Mouse (Mus musculus): Measurements from ENCODE around the gene Impdh1.
"Not testable (repeated sequence)": the region's sequence is repeated elsewhere in the genome, so short reads cannot be mapped to it uniquely, and the experiment has no call there.

Impdh1 gene

GRCm38 (mm10) chr6:29215881-29216501, at the start of gene Impdh1:
Gene Impdh1 (minus strand): TSS chr6:29216364.
- DNase-seq: peak; percentile 91

- DNase-seq: no peak
Observed at GRCm38 (mm10) chr6:29264456-29264781, 48.3 kb upstream of the Impdh1 start.

DNA sequence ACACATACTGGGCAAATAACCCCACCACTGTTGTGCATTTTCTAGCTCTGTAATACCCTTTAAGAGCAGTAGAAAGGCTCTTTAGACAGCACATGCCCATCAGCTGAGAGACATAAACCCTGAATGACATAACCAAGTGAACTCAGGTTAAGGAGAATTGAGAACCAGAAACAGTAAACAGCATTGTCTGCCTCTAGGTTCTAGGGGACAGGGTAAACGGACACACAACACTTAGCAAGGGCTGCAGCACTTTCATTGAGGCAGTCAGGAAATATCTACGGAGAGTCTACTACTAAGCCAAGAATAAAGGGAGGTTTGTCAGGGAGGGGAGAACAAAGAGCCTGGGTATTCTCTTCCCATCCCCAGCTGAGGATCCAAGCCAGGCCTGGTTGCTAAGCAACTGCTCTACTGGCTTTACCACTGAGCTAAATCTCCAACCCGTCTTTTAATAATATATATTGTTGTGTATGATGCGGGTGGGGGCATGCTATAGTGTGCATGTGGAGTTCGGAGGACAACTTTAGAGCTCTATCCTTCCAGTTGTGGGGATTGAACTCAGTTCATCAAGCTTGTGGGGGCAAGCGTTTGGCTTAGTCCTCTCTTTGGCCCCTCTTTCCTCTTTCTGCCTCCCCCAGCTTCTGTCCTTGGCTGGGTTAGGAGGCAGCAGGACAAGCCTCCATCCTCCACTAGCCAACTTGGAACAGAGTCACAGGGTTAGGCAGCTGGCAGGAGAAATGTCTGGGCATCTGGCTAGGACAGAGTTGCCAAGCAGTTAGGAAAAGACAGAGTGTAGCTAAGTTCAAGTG, 47.7 kb upstream of the Impdh1 start:
- DNase-seq: no peak

- DNase-seq: no peak
Observed at GRCm38 (mm10) chr6:29261831-29262230, 45.7 kb upstream of the Impdh1 start.

DNA sequence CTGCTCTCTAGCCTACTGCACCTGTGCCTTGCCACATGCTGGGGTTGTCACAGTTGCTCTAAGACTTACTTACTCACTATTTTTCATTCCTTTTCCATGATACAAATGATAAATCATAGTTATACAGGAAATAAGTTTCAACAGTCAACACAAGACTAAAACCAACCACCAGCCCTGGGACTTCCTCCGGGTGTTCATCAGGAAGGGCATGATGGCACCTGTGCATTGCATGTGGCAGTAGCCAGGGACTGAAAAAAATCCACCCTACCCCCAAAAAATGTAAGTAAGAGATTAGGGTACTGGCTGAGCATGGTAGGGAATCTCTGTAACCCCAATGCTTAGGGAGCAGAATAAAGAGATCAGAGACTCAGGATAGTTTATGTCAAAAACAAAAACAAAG, 43.3 kb upstream of the Impdh1 start:
- peak in 1 of 2 experiments; percentile 24 for DNase-seq

DNA sequence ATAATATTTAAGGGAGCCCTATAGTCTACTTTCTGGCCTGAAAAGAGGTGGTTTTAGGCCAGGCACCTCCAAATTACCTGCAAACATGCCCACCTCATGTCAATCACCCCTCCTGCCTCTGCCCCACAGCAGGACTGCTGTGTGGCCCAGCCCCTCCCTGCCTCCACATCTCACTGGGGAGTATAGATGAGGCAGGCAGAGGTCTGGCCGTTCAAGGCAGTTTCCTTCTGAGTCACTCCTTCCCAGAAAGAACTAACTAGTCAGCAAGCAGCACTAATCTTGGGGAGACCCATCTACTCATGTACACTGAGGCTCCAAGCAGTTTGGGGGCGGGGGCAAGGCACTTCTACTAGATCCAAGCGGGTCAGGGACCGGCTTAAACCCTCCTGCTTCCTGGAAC, 30.9 kb upstream of the Impdh1 start:
- DNase-seq: no peak

DNA sequence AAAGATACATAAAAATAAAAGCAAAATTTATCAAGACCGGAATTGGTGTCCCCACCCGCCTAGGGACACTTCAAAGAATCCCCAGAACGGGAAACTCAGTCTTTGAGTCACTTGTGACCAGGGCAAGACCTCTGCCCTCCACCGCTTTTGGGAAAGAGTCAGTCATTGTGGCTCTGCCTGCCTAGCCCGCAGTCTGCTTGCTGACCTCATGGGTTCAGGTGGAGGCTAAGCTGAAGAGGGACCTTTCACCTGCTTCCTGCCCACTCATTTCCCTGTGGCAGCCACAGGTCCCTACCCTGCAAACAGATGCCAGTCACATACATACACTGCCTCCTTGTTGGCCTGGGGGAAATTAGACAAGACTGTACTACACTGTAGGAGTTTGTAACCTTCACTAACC, 30.4 kb upstream of the Impdh1 start:
- no peak for DNase-seq

DNA sequence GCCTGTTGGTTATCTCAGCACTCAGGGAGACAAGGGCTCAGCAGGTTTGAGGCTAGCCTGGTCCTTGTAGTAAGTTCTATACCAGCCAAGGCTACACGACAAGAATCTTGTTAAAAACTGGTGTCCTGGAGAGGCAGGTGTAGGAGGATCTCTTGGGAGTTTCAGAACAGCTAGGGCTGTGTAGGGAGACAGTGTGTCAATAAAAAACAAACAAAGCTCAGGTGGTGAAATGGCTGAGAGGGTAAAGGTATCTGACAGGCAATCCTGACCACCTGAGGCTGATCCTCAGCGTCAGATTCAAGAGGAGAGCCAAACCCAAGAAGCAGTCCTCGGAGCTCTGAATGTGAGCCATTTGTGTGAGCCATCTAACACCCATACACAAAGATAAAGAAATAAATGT, 30.0 kb upstream of the Impdh1 start:
- DNase-seq: no peak

DNA sequence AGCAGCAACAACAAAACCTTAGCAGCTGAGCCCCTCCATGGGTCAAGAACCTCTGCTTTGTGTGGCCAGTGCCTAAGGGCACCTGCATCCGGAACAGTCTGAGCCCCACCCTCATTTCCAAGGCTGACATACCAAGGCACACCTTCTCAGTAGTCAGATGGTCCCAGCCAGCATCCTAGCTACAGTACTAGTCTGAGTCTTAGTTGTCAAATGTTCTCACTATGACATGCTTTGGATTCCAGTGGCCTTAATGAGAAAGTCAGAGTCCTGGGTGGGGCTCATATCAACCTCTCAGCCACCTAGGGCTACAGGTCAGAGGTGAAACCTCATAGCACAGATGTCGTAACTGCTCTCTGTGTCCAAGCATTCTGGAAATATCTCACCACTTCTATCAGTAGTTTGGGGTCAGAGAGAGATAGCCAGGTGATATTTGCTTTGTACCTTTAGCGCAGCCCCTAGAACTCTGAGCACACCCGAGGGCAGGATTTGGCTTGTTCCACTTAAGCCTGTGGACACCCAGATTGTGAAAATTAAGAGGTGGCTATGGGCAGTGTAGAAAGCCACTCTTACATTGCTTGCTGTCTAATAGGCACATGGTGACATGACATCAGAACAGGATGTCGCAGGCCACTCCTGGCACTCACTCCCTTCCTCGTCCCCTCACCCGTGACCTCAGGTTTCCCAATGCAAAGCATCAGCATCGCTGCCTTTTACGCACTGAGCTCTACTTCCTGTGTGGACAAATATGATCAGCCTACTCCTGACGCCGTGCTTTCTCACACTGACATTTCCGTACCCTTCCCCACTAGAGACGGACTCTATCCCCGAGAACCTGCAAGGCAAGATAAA, 29.3 kb upstream of the Impdh1 start:
- DNase-seq: no peak

DNA sequence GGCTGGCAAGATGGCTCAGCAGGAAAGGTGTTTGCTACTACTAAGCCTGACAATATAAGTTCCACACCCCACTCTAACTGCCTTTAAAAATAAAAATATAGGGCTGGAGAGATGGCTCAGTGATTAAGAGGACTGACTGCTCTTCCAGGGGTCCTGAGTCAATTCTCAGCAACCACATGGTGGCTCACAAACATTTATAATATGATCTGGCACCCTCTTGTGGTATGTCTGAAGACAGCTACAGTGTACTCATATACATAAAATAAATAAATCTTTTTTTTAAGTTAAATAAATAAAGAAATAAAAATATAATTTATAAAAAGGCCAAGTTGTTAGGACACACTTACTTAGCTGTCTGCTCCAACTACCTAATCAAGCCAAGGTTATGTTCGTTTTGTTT, 26.1 kb upstream of the Impdh1 start:
- DNase-seq: no peak

- DNase-seq: no peak
Observed at GRCm38 (mm10) chr6:29241697-29242096, 25.5 kb upstream of the Impdh1 start.

DNA sequence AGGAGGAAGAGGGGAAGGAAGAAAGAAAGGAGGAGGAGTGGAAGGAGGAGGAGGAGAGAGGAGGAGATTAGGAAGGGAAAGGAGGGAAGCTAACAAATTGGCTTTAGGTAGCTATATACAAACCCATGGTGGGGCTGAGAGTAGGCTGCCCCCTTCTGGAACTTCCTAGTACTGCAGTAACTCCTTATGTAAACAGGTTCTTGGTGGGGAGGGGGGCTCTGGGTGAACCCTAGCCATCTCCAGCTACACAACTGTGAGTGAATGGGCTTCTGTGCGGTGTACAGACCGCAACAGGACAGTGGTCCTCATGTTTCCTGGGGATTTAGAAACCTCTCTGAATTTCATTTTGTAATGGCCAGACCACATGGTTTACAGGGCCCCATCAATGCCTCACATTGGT, 24.6 kb upstream of the Impdh1 start:
- DNase-seq: peak in 1 of 2 experiments; percentile 50

DNA sequence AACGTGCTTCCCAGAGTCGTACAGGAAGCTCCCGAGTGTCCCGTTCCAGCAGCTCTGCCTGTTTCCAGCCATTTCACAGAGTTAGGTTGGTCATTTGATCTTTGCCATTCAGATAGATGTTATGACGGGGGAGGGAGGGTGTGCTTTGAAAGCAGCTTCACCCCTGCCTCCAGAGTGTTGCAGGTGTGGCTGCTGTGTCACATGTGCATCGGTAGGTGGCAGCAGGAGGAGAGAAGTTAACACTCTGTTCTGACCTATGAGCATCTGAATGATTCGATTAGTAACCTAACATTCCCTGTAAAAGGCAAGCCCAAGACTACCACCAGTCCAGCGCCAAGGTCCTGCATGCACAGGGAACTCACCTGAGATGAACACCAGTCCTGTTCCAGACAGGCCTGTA, 18.1 kb upstream of the Impdh1 start:
- DNase-seq: peak; percentile 43 to 70

DNA sequence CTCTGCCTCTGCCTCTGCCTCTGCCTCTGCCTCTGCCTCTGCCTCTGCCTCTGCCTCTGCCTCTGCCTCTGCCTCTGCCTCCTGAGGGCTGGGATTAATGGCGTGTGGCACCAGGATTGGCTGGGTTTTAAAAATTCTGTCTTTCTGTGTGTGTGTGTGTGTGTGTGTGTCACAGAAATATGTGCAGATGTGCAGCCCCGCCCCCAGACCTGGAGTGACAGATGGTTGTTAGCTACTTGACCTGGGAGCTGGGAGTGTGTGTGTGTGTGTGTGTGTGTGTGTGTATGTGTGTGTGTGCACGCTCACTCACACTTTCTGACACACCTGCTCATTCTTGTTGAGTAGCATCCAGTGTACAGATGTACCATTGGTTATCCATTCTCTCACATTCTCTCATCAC, 17.5 kb upstream of the Impdh1 start:
- DNase-seq: no peak

GRCm38 (mm10) chr6:29232321-29232720, 16.2 kb upstream of the Impdh1 start:
- peak; percentile 67 to 80 for DNase-seq

GRCm38 (mm10) chr6:29231799-29232198, 15.6 kb upstream of the Impdh1 start:
- DNase-seq: peak; percentile 37 to 59

DNA sequence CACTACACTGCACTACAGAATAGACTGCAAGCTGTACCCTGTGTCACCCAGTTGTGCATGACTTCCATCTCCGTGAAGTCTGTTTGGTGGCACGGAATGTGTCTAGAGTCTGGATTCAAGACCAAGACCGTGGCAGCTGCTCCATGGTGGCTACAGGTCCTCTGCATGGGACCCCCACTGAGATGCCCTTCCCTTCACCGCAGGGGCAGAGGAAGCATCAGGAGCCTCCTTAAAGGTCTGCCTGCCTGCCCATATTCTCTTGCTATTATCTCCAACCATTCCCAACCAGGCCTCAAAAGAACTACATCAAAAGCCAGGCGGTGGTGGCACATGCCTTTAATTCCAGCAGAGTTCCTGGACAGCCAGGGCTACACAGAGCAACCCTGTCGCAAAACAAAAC, 14.2 kb upstream of the Impdh1 start:
- no peak for DNase-seq

DNA sequence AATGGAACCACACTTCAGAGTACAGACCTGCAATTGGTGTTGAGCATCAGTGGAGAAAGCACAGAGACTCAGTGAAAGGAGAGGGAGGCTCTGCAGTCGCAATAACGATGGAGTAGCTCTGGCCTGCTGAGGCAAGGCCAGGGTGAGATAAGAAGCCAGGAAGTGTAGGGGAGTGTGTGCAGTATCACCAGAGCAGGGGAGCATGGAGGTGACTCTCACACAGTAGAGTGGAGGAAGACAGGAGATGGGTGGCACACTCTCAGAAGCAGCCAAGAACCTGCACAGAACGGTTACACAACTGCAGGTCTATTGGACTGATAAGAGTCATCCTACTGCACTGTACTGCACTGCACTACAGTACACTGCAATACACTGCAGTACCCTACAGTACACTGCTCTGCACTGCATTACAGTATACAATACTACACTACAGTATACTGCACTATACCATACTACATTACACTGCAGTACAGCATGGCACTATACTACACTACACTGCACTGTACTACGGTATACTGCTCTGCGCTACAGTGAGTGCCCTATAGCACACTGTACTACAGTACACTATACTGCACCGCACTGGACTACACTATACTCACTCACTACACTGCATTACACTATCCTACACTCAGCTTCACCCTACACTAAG, 13.2 kb upstream of the Impdh1 start:
- no peak for DNase-seq

DNA sequence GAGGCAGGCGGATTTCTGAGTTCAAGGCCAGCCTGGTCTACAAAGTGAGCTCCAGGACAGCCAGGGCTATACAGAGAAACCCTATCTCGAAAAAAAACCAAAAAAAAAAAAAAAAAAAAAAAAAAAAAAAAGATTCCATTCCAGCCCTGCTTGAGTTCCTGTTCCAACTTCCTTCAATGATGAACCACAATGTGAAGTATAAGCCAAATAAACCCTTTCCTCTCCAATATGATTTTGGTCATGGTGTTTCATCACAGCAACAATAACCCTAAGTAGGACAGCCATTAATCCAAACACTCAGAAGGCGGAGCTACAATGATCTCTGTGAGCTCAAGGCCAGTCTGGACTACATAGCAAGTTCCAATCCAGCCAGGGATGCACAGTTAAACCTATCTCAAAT, 1.6 kb upstream of the Impdh1 start:
- not testable (repeated sequence) for DNase-seq

DNA sequence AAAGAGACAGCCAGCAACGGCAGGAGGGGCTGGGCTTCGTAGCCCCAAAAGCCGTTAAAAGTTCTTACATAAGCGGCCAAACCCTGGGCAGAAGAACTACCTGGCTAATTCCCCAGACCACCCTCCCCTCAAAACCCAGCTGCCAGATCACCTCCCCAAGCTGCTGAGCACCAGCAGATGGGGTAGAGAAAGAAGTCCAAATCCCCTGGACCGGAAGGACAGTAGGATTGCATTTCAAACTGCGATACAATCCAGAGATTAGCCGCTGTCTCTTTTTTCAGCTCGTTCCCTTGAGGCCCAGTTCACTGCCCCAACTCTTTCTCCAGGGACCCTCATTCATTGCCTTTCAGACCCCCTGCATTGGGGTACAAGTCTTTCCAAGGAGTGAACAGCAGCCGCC, 983 bp downstream of the Impdh1 start:
- no peak for DNase-seq

GRCm38 (mm10) chr6:29214776-29215175, 1.4 kb downstream of the Impdh1 start:
- DNase-seq: peak; percentile 51 to 75

- peak in 1 of 2 experiments; percentile 42 for DNase-seq
Observed at GRCm38 (mm10) chr6:29214245-29214644, 1.9 kb downstream of the Impdh1 start.

GRCm38 (mm10) chr6:29213436-29213835, 2.7 kb downstream of the Impdh1 start:
- DNase-seq: no peak

All from thymus, adult 18-20 months (tissue).